In the genomic region with DNA sequence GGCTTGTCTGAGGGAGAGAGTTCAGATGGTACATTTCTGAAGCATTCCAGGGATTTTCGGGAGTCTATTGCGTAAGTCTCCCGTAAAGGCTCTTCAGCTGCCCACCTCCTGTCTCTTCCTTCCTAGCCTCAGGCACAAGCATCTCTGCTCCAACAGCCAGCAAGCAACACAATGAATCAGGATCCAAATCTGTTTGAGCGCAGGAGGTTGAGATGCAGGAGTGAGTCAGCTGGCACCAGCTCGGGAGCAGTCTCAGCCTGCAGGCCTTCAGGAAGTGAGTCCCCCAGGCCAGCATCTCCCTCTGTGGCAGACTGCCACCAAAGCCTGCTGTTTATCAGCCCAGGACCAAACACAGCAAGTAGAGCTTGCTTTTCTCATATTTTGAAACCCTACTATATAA, we compare ENCODE assay signal across 9 mouse cellular contexts. TPM values are rescaled to one million over a fixed set of nuclear protein-coding genes. Genes with fewer than 3 reads are reported as not detected.
DNase-seq lines count a peak whose midpoint lies in the region; ATAC-seq and TF ChIP-seq lines count a peak whose summit lies in the region.
"Had no signal": no experiment of that assay in that cellular context is flagged by ENCODE, and none has a peak within 500 bp of the region (broad histone marks: within the 10 kb centered on the region; RNA-seq: fewer than 3 reads in every experiment).

No protein-coding gene starts in this region.

- peak; percentile 10; the same call in 1 of the 2 replicates for ATAC-seq in forebrain, postnatal 0 days
- no peak for ATAC-seq in forebrain, embryonic 15.5 days (replicated peaks)
- ATAC-seq in lung, postnatal 0 days, result peak; percentile 61
- ATAC-seq in forebrain, embryonic 12.5 days (ENCODE audit: low FRiP score), result no peak

- no peak overlapping the region for H3K27ac ChIP-seq in forebrain, postnatal 0 days (ENCODE audit: low read depth, low read length)
- H3K27ac ChIP-seq in forebrain, embryonic 15.5 days (replicated peaks), result no peak overlapping the region
- H3K27ac ChIP-seq in lung, postnatal 0 days (ENCODE audit: low read length), result no peak overlapping the region
- no peak overlapping the region for H3K27ac ChIP-seq in forebrain, embryonic 12.5 days
- H3K27ac ChIP-seq: limb, embryonic 15.5 days had no signal

- TF ChIP-seq EP300 in lung, postnatal 0 days (IDR thresholded peaks at IDR 0.05), result no peak

- no peak overlapping the region for H3K9ac ChIP-seq in forebrain, postnatal 0 days
- no peak overlapping the region for H3K9ac ChIP-seq in forebrain, embryonic 15.5 days (replicated peaks)
- H3K9ac ChIP-seq in lung, postnatal 0 days (replicated peaks; ENCODE audit: low read depth), result no peak overlapping the region
- H3K9ac ChIP-seq in forebrain, embryonic 12.5 days, result no peak overlapping the region
- H3K9ac ChIP-seq: limb, embryonic 15.5 days had no signal

- no peak overlapping the region for H3K4me3 ChIP-seq in forebrain, postnatal 0 days (ENCODE audit: low read depth, low read length)
- H3K4me3 ChIP-seq in forebrain, embryonic 15.5 days, result no peak overlapping the region
- no peak overlapping the region for H3K4me3 ChIP-seq in lung, postnatal 0 days (ENCODE audit: low read depth, low read length)
- H3K4me3 ChIP-seq in forebrain, embryonic 12.5 days (replicated peaks), result no peak overlapping the region
- H3K4me3 ChIP-seq: limb, embryonic 15.5 days had no signal

- H3K9me3 ChIP-seq in forebrain, postnatal 0 days (ENCODE audit: low read length), result no peaks in the 10 kb centered on the region
- H3K9me3 ChIP-seq in forebrain, embryonic 15.5 days, result no peaks in the 10 kb centered on the region
- no peaks in the 10 kb centered on the region for H3K9me3 ChIP-seq in lung, postnatal 0 days (ENCODE audit: low read length)
- no peaks in the 10 kb centered on the region for H3K9me3 ChIP-seq in forebrain, embryonic 12.5 days
- H3K9me3 ChIP-seq: limb, embryonic 15.5 days had no signal

- intact Hi-C loops in heart, postnatal 36 days (cut with DNase I), result no loop called here

- DNase-seq in forebrain, postnatal 0 days, result no peak
- DNase-seq in adrenal gland, postnatal 14 days, result peak; percentile 85
- DNase-seq in frontal cortex, postnatal 10 days (ENCODE audit: low spot score in 2 of 2), result peak; percentile 43 to 70
- peak; percentile 66 to 68 for DNase-seq in heart, postnatal 36 days
- peak; percentile 40 for DNase-seq in lung, postnatal 0 days (ENCODE audit: low spot score)
- DNase-seq in urinary bladder, postnatal 25 days (ENCODE audit: low spot score), result peak; percentile 51

- no peaks in the 10 kb centered on the region for H3K4me1 ChIP-seq in forebrain, postnatal 0 days (ENCODE audit: insufficient read depth)
- no peaks in the 10 kb centered on the region for H3K4me1 ChIP-seq in forebrain, embryonic 15.5 days
- H3K4me1 ChIP-seq in lung, postnatal 0 days (ENCODE audit: insufficient read depth, low read depth, low read length), result no peaks in the 10 kb centered on the region
- no peaks in the 10 kb centered on the region for H3K4me1 ChIP-seq in forebrain, embryonic 12.5 days
- H3K4me1 ChIP-seq: limb, embryonic 15.5 days had no signal

- 59% methylated on average over 5 of the region's 5 CpGs for WGBS in forebrain, postnatal 0 days
- WGBS in forebrain, embryonic 15.5 days, result 73% methylated on average over 5 of the region's 5 CpGs
- 43% methylated on average over 5 of the region's 5 CpGs for WGBS in lung, postnatal 0 days
- WGBS in forebrain, embryonic 12.5 days, result 78% methylated on average over 5 of the region's 5 CpGs

- H3K36me3 ChIP-seq in forebrain, postnatal 0 days (ENCODE audit: insufficient read depth), result no peaks in the 10 kb centered on the region
- H3K36me3 ChIP-seq in forebrain, embryonic 15.5 days, result no peaks in the 10 kb centered on the region
- H3K36me3 ChIP-seq in lung, postnatal 0 days (ENCODE audit: insufficient read depth, low read length), result no peaks in the 10 kb centered on the region
- H3K36me3 ChIP-seq in forebrain, embryonic 12.5 days (replicated peaks), result no peaks in the 10 kb centered on the region
- H3K36me3 ChIP-seq: limb, embryonic 15.5 days had no signal

- TF ChIP-seq CTCF in forebrain, postnatal 0 days (IDR thresholded peaks at IDR 0.05; ENCODE audit: low read depth), result no peak
- TF ChIP-seq CTCF in lung, postnatal 0 days (IDR thresholded peaks at IDR 0.05), result no peak

- no peaks in the 10 kb centered on the region for H3K27me3 ChIP-seq in forebrain, postnatal 0 days (ENCODE audit: insufficient read depth, low read length)
- no peaks in the 10 kb centered on the region for H3K27me3 ChIP-seq in forebrain, embryonic 15.5 days
- no peaks in the 10 kb centered on the region for H3K27me3 ChIP-seq in lung, postnatal 0 days (replicated peaks; ENCODE audit: insufficient read depth, low read length)
- H3K27me3 ChIP-seq in forebrain, embryonic 12.5 days, result no peaks in the 10 kb centered on the region
- H3K27me3 ChIP-seq: limb, embryonic 15.5 days had no signal

- no peak overlapping the region for H3K4me2 ChIP-seq in forebrain, postnatal 0 days (ENCODE audit: low read depth)
- H3K4me2 ChIP-seq in forebrain, embryonic 15.5 days (replicated peaks), result no peak overlapping the region
- no peak overlapping the region for H3K4me2 ChIP-seq in lung, postnatal 0 days (replicated peaks; ENCODE audit: low read depth, low read length)
- H3K4me2 ChIP-seq in forebrain, embryonic 12.5 days, result no peak overlapping the region
- H3K4me2 ChIP-seq: limb, embryonic 15.5 days had no signal

RNA-seq across cellular contexts. Expression of a gene that starts 15.6 kb away (rescaled TPM):
- total RNA-seq in forebrain, postnatal 0 days (2014; rRNA removed), result 216 and 362 TPM in 2 replicates
- polyA plus RNA-seq in forebrain, postnatal 0 days (2015; fragmentation: Nextera tagmentation; extraction: Ambion mirVana), result 859 and 1,152 TPM in 2 replicates
- polyA plus RNA-seq in forebrain, embryonic 15.5 days (2015; fragmentation: Nextera tagmentation; extraction: Ambion mirVana), result 730 and 763 TPM in 2 replicates
- total RNA-seq in adrenal gland, postnatal 14 days (2021), result 638 TPM in 2 replicates
- total RNA-seq in heart, postnatal 36 days (2021), result 1,000 to 10,000 TPM; 1,604 to 1,644 TPM
- polyA plus RNA-seq in lung, postnatal 0 days (2015; fragmentation: Nextera tagmentation; extraction: Ambion mirVana), result 663 and 736 TPM in 2 replicates
- polyA plus RNA-seq in forebrain, embryonic 12.5 days (2016; fragmentation: Nextera tagmentation; extraction: Ambion mirVana), result 524 and 567 TPM in 2 replicates

RNA-seq across cellular contexts. Expression of a gene that starts 23.9 kb away (rescaled TPM):
- total RNA-seq in forebrain, postnatal 0 days (2014; rRNA removed), result 14.5 and 18.5 TPM in 2 replicates
- polyA plus RNA-seq in forebrain, postnatal 0 days (2015; fragmentation: Nextera tagmentation; extraction: Ambion mirVana), result 6.7 and 13.7 TPM in 2 replicates
- 30.3 and 31.6 TPM in 2 replicates for polyA plus RNA-seq in forebrain, embryonic 15.5 days (2015; fragmentation: Nextera tagmentation; extraction: Ambion mirVana)
- 37.2 and 42.9 TPM in 2 replicates for total RNA-seq in adrenal gland, postnatal 14 days (2021)
- 10 to 100 TPM; 26.1 to 29.7 TPM for total RNA-seq in heart, postnatal 36 days (2021)
- polyA plus RNA-seq in lung, postnatal 0 days (2015; fragmentation: Nextera tagmentation; extraction: Ambion mirVana), result 6.9 and 8.1 TPM in 2 replicates
- polyA plus RNA-seq in forebrain, embryonic 12.5 days (2016; fragmentation: Nextera tagmentation; extraction: Ambion mirVana), result 27.4 and 28.3 TPM in 2 replicates

Comparison
In these comparisons a context has a peak if more than half of its experiments do, and no peak if none do; other contexts are left out.
1. ATAC-seq: peak in forebrain, postnatal 0 days (single experiment) and lung, postnatal 0 days (single experiment); none in forebrain, embryonic 15.5 days (single experiment) and forebrain, embryonic 12.5 days (single experiment).